Mouse (Mus musculus) embryonic facial prominence, embryonic 12.5 days (tissue): ENCODE results near the gene Igfbp6. TPM values are rescaled to one million over a fixed set of nuclear protein-coding genes. Genes with fewer than 3 reads are reported as not detected.
A peak's percentile ranks its signal among the peaks of the same experiment; 100 is the strongest.
"Not testable (repeated sequence)": the region's sequence is repeated elsewhere in the genome, so short reads cannot be mapped to it uniquely, and the experiment has no call there.

Source experiments
- ATAC-seq: fragments of 200-750 bp; cut with Nextera tagmentation; 2 replicates; pipeline ENCODE4 v1.8.0; 2017; ENCODE audit not compliant: insufficient number of reproducible peaks, insufficient read depth, low FRiP score, low TSS enrichment
- H3K27ac ChIP-seq: fragments of 300-500 bp; sonication (generic); 2 replicates; pipeline ENCODE4 v1.5.1; 2016; ENCODE audit warnings: mild to moderate bottlenecking
- H3K27me3 ChIP-seq: fragments of 300-500 bp; sonication (generic); 2 replicates; pipeline ENCODE4 v1.6.1; 2016; ENCODE audit warnings: mild to moderate bottlenecking, moderate library complexity
- H3K36me3 ChIP-seq: fragments of 300-500 bp; sonication (generic); 2 replicates; pipeline ENCODE4 v1.6.1; 2016; ENCODE audit warnings: mild to moderate bottlenecking
- H3K4me1 ChIP-seq: fragments of 300-500 bp; sonication (generic); 2 replicates; pipeline ENCODE4 v1.6.1; 2016
- H3K4me2 ChIP-seq: fragments of 300-500 bp; sonication (generic); replicated peaks from 2 replicates; pipeline ENCODE4 v1.6.1; 2016; ENCODE audit warnings: mild to moderate bottlenecking, moderate library complexity
- H3K4me3 ChIP-seq: fragments of 300-500 bp; sonication (generic); 2 replicates; pipeline ENCODE4 v1.5.1; 2016; ENCODE audit warnings: mild to moderate bottlenecking
- H3K9ac ChIP-seq: fragments of 300-500 bp; sonication (generic); 2 replicates; pipeline ENCODE4 v1.6.1; 2016; ENCODE audit warnings: mild to moderate bottlenecking, moderate library complexity
- H3K9me3 ChIP-seq: fragments of 300-500 bp; sonication (generic); 2 replicates; pipeline ENCODE4 v1.6.1; 2016; ENCODE audit warnings: mild to moderate bottlenecking, moderate library complexity
- WGBS: fragments of 180-500 bp; shearing (Covaris S2); methylation state at CpG from one replicate; pipeline ENCODE4 v1.1.7; 2016; 5-methylcytosine and 5-hydroxymethylcytosine counted together
- polyA plus RNA-seq: library from polyadenylated mRNA; unstranded; fragments of >200 nt; fragmentation: Nextera tagmentation; extraction: Ambion mirVana; gene quantifications from 2 replicates; pipeline ENCODE4 v1.2.1, GENCODE M21; 2016

Igfbp6 gene
- polyA plus RNA-seq, 1 experiment from 2014 or later: 0.92 TPM

DNA sequence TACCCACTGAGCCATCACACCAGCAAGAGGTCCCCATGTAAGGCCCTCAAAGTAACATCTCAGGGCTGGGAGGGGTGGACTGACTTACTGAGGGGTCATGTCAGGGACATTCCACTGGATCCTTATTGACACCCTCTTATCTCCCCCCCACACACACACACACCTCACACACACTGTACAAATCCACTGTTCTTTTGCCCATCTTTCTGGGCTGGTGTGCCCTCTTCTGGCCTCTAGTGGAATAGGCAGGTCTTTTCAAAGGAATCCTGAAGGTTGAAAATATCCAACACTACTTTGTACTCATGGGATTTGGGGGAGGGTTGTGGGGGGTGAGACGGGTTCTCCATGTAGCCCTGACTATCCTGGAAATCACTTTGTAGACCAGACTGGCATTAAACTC is 2.7 kb downstream of the Igfbp6 start:
- no peak overlapping the region for H3K4me2 ChIP-seq
- H3K9ac ChIP-seq: no peak overlapping the region
- no peaks in the 10 kb centered on the region for H3K36me3 ChIP-seq
- peaks cover 39% of the 10 kb centered on the region for H3K27me3 ChIP-seq
- ATAC-seq: no peak
- H3K4me3 ChIP-seq: no peak overlapping the region
- peaks cover 20% of the 10 kb centered on the region for H3K4me1 ChIP-seq
- WGBS: 4% methylated on average over 1 of the region's 1 CpGs
- H3K27ac ChIP-seq: no peak overlapping the region
- no peaks in the 10 kb centered on the region for H3K9me3 ChIP-seq

DNA sequence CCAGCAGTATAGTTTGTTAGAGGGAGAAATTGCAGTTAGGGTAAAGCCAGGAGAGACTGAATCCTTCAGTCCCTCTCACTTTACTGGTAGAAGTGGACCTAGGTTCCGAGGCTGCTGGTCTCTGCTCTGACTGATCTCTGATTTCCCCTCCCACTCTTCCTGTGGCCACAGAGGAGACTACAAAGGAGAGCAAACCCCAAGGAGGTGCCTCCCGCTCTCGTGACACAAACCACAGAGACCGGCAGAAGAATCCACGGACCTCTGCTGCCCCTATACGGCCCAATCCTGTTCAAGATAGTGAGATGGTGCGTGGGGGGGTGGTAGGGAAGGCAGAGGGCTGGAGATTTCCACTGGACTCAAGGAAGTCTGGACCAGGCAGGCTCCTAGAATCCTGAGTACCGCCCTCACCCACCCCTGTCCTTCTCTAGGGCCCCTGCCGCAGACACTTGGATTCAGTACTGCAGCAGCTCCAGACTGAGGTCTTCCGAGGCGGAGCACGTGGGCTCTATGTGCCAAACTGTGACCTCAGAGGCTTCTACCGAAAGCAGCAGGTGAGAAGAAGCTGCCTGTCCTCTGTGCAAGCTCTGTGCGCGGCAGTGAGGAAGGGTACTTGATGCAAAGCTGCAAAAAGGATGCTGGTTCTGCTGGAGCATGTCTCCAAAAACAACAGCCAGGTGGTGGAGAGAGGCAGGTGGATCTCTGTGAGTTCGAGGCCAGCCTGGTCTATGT is 3.7 kb downstream of the Igfbp6 start:
- peaks cover 22% of the 10 kb centered on the region for H3K4me1 ChIP-seq
- WGBS: 68% methylated on average over 15 of the region's 16 CpGs
- no peak overlapping the region for H3K9ac ChIP-seq
- ATAC-seq: no peak
- H3K4me2 ChIP-seq: no peak overlapping the region
- no peaks in the 10 kb centered on the region for H3K9me3 ChIP-seq
- no peak overlapping the region for H3K4me3 ChIP-seq
- peak overlapping the region; percentile 12; the same call in 1 of the 2 replicates for H3K27ac ChIP-seq
- peaks cover 30% of the 10 kb centered on the region for H3K27me3 ChIP-seq
- no peaks in the 10 kb centered on the region for H3K36me3 ChIP-seq

DNA sequence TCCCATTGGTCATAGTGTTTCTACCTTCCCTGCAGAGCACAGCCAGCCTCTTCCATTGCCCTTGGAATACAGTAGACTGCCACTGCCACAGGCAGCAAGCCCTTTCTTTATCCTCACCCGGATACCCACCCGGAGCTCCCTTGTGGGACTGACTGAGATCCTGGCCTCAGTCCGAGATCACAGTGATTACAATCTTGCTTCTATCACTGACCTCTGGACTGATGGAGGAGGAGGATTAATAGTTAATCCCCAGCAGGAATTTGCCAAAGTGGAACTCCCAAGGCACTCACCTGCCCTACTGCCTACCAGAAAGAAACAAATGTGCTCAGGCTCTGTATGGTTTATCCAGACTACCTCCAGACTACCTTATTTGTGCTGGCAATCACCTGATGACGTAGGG is 5.4 kb downstream of the Igfbp6 start:
- WGBS: 74% methylated on average over 4 of the region's 4 CpGs
- no peak for ATAC-seq
- H3K36me3 ChIP-seq: no peaks in the 10 kb centered on the region
- H3K9me3 ChIP-seq: no peaks in the 10 kb centered on the region
- H3K27ac ChIP-seq: no peak overlapping the region
- H3K27me3 ChIP-seq: peaks cover 17% of the 10 kb centered on the region
- no peak overlapping the region for H3K4me3 ChIP-seq
- no peak overlapping the region for H3K9ac ChIP-seq
- no peak overlapping the region for H3K4me2 ChIP-seq
- H3K4me1 ChIP-seq: peaks cover 17% of the 10 kb centered on the region

DNA sequence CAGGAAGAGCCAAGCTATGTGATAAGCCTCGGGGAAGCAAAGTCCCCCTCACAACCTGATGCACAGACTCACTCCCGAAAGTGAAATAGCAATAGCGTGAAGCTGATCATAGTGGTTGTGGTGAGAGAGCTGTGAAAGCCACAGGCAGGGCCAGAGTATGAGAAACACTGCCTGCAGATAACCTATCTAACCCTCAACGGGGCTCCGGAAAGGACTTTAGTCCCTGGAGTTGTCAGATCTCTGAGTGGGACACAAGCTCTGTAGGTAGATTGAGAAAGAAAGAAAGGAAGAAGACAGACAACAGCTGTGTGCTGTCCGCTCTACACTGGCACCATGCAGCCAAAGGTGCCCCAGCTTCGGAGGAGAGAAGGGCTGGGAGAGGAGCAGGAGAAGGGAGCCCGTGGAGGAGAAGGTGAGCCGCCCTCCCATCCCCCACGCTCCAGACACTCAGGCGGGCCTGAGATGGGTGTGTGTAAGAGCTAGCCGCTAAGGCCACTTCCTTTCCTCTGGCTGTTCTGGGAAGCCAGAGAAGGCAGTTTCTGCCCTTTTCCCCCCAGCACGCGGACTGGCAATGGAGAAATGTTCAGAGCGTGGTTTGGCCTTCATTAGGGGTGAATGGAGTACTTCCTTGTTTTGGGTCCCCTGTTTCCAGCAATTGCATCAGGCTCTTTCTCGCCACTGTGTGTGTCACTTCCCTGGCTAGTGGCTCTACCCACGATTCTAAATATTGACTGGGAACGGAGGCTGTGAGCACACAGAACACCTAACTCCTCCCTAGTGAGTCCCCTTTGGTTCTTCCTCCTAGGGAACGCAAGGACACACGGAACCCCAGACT is 6.4 kb downstream of the Igfbp6 start, which contains the start of gene Soat2:
Gene Soat2, plus strand, starts transcription at position 226 of the 835 bp plus-strand sequence.
- Histone ChIP-seq H3K9me3 (no peaks in the 10 kb centered on the region), H3K27me3 (peaks cover 8% of the 10 kb centered on the region), H3K36me3 (no peaks in the 10 kb centered on the region), H3K9ac (no peak within 1 kb of the TSS), H3K4me2 (no peak within 1 kb of the TSS), H3K4me3 (no peak within 1 kb of the TSS), H3K27ac (no peak within 1 kb of the TSS), H3K4me1 (peaks cover 14% of the 10 kb centered on the region; the same call in 1 of the 2 replicates)
- ATAC-seq: no peak
- WGBS: 44% methylated on average over 20 of the region's 20 CpGs

DNA sequence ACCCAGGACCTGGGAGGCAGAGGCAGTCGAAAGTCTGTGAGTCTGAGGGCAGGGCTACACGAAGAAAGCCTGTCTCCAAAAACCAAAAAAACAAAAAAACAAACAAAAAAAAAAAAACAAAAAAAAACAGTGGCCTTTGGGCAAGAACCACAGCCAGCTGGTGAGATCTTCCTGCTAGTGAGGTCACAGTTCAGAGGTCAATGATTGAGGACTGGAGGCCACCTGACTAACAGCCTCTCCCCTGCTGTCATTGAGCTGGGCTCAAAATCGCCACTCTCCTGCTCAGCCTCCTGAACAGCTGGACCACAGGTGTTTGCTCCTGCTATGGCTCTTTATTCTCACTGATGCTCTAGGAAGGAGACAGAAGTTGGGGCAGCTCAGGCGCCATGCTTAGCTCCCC is 8.5 kb downstream of the Igfbp6 start:
- Histone ChIP-seq H3K36me3 (no peaks in the 10 kb centered on the region), H3K4me3 (no peak overlapping the region), H3K4me2 (no peak overlapping the region), H3K4me1 (peaks cover 14% of the 10 kb centered on the region; the same call in 1 of the 2 replicates), H3K27ac (no peak overlapping the region), H3K9me3 (no peaks in the 10 kb centered on the region), H3K27me3 (no peaks in the 10 kb centered on the region), H3K9ac (no peak overlapping the region)
- ATAC-seq: no peak
- WGBS: 23% methylated on average over 4 of the region's 4 CpGs

DNA sequence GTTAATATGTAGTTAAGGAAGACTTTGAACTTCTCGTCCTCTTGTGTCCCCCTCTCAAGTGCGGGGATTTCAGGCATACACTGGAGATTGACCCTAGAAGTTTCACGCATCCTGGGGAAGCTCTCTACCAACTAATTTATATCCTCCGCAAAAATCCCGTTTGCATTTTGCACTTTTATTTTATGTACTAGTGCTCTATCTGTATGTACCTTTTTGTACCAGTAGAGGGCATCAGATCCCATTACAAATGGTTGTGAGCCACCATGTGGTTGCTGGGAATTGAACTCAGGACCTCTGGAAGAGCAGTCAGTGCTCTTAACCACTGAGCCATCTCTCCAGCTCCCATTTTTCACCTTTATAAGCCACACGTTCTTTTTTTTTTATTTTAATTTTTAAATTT is 10.8 kb downstream of the Igfbp6 start:
- not testable (repeated sequence) for ATAC-seq, H3K4me3 ChIP-seq, H3K9me3 ChIP-seq, H3K27ac ChIP-seq, H3K9ac ChIP-seq, H3K4me2 ChIP-seq, H3K27me3 ChIP-seq, H3K36me3 ChIP-seq
- WGBS: 86% methylated on average over 6 of the region's 6 CpGs
- peaks cover 11% of the 10 kb centered on the region; the same call in 1 of the 2 replicates for H3K4me1 ChIP-seq

DNA sequence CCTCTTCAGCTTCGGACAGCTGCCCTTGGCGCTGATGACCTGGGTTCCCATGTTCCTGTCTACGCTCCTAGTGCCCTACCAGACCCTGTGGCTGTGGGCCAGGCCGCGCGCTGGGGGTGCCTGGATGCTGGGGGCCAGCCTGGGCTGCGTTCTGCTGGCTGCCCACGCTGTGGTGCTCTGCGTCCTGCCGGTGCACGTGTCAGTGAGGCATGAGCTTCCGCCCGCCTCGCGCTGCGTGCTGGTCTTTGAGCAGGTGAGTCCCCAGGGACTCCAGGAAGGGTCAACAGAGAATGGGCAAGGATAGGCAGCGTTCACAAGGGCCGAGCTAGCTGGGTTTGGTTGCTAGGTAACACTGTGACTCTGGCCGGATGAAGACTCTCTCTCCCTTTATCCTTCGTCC is 12.7 kb downstream of the Igfbp6 start:
- Histone ChIP-seq H3K9ac (no peak overlapping the region), H3K9me3 (no peaks in the 10 kb centered on the region), H3K4me1 (peaks cover 2% of the 10 kb centered on the region; the same call in 1 of the 2 replicates), H3K27me3 (no peaks in the 10 kb centered on the region), H3K4me2 (no peak overlapping the region), H3K36me3 (no peaks in the 10 kb centered on the region), H3K4me3 (no peak overlapping the region), H3K27ac (no peak overlapping the region)
- ATAC-seq: peak; percentile 12; the same call in 1 of the 2 replicates
- 33% methylated on average over 20 of the region's 20 CpGs for WGBS

DNA sequence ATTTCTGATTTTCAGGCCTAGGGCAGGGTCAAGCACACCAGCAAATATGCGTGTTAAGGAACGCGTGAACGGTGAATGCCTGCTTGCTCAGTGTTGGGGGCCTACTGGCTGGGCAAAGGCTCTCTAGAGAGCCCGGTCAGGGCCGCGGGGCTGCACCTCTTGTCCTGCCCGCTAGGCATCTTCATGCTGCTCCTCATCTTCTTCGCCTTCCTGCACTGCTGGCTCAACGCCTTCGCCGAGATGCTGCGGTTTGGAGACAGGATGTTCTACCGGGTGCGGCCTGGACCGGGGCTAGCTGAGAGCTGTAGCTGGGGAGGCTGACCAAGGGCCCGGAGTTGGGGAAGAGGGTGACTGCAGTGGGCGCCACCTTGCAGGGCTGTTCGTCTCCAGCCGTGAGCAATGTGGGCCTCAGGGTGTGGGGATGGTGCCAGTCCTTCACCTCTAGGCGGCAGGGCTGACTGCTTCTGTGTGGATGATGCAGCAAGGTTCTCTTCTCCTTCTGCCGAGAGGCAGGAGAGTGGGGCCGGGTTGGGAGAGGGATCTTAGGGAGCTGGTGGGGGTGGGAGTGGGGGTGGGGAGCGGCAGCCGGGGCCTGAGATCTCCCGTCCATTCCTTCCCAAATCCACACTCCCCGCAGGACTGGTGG is 16.4 kb downstream of the Igfbp6 start:
- Histone ChIP-seq H3K27ac (no peak overlapping the region), H3K4me3 (no peak overlapping the region), H3K27me3 (no peaks in the 10 kb centered on the region), H3K4me2 (no peak overlapping the region), H3K4me1 (no peaks in the 10 kb centered on the region; the same call in 1 of the 2 replicates), H3K36me3 (no peaks in the 10 kb centered on the region), H3K9me3 (no peaks in the 10 kb centered on the region), H3K9ac (no peak overlapping the region)
- 54% methylated on average over 27 of the region's 27 CpGs for WGBS
- ATAC-seq: no peak

DNA sequence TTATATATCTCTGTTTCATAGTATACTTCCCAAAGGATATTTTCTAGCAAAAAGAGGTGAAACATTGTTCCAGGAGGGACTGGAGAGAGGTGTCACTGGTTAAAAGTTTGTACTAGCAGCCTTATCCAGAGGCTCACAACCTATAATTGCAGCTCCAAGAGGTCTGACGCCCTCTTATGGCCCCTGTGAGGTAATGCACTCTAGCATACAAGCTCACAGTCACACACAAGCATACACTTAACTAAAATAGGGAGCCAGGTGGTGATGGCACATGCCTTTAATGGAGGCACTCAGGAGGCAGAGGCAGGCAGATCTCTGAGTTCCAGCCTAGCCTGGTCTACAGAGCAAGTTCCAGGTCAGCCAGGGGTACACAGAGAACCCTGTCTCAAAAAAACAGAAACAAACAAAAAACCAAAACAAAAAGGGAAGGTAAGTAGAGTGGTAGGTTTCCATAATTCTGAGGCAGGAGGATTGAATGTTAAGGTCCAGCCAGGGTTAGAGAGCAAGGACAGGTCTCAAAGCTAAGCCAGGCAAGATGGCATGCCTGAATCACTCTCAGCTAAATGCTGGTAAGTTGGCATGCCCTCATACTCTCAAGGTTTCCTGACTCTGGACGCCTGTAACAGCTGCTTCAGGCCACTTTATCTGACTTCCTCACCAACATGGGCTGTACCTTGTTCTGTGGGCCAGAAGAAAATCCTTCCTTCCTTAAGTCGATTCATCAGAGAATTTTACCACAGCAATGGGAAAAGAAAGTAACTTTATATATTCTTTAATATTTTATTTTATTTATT is 19.9 kb downstream of the Igfbp6 start:
- H3K9me3 ChIP-seq: no peaks in the 10 kb centered on the region
- H3K4me1 ChIP-seq: peaks cover 21% of the 10 kb centered on the region
- H3K36me3 ChIP-seq: no peaks in the 10 kb centered on the region
- no peak for ATAC-seq
- WGBS: 65% methylated on average over 3 of the region's 3 CpGs
- no peak overlapping the region for H3K27ac ChIP-seq
- no peak overlapping the region for H3K4me3 ChIP-seq
- H3K4me2 ChIP-seq: no peak overlapping the region
- no peaks in the 10 kb centered on the region for H3K27me3 ChIP-seq
- no peak overlapping the region for H3K9ac ChIP-seq

DNA sequence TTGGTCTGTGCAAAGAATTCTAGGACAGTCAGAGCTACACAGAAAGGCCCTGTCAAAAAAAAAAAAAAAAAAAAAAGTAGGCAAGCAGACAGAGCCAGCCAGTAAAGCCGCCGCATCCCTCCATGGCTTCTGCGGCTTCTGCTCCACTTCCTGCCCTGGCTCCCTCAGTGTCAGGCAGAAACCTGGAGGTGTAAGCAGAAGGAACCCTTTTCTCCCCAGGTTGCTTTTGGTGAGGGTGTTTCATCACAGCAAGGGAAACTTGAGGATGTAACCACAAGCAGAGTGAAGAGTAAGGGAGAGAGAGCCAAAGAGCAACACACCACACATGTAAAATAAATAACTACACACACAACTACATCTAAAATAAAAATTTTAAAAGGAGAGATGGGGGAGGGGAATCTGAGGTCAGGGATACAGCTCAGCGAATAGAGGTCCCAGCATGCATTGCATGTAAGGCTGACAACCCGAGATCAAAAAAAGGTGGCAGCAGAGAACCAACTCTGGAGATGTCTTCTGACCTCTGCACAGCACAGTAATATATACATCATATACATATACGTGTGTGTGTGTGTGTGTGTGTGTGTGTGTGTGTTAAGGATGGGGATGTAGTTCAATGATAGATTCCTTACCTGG is 21.4 kb downstream of the Igfbp6 start:
- H3K4me1 ChIP-seq: peaks cover 26% of the 10 kb centered on the region
- H3K27me3 ChIP-seq: no peaks in the 10 kb centered on the region
- no peak overlapping the region for H3K4me3 ChIP-seq
- WGBS: 45% methylated on average over 6 of the region's 6 CpGs
- H3K9me3 ChIP-seq: no peaks in the 10 kb centered on the region
- H3K9ac ChIP-seq: no peak overlapping the region
- no peak for ATAC-seq
- H3K36me3 ChIP-seq: no peaks in the 10 kb centered on the region
- no peak overlapping the region for H3K4me2 ChIP-seq
- 0 out of 2 replicates have a peak overlapping the region, but pooled peaks have one; percentile 38 for H3K27ac ChIP-seq

DNA sequence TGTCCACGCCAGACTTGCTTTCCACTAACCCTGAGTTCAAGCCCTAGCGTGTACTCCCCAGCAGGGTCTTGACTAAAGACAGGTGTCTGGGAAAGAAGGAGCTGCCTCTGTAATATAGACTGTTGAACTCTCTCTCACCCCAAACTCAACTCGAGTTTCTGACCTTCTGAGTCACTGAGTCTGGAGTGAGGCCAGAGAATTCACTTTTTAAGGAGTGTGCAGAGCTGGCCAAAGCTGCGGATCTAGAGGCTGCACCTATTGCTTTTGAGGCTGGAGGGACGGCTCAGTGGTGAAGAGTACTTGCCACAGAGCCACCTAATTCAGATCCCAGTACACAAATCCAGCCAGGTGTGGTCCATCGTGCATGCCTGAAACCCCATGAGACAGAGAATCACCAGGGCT is 23.5 kb downstream of the Igfbp6 start:
- no peak overlapping the region for H3K4me3 ChIP-seq
- H3K4me1 ChIP-seq: peaks cover 26% of the 10 kb centered on the region
- H3K36me3 ChIP-seq: no peaks in the 10 kb centered on the region
- 24% methylated on average over 6 of the region's 6 CpGs for WGBS
- no peaks in the 10 kb centered on the region for H3K27me3 ChIP-seq
- 0 out of 2 replicates have a peak overlapping the region, but pooled peaks have one; percentile 4 for H3K4me2 ChIP-seq
- no peak overlapping the region for H3K9ac ChIP-seq
- no peaks in the 10 kb centered on the region for H3K9me3 ChIP-seq
- peak overlapping the region; percentile 67 for H3K27ac ChIP-seq
- ATAC-seq: peak; percentile 78
